Mouse (Mus musculus) limb, embryonic 13.5 days (tissue): ENCODE results near the gene Dlg2. TPM values are rescaled to one million over a fixed set of nuclear protein-coding genes. Genes with fewer than 3 reads are reported as not detected.

ENCODE experiments used
- ATAC-seq: fragments of 200-750 bp; cut with Nextera tagmentation; 2 replicates; pipeline ENCODE4 v1.8.0; 2017; ENCODE audit warnings: low read depth, moderate number of reproducible peaks, moderate TSS enrichment; ENCODE audit not compliant: low FRiP score
- H3K27ac ChIP-seq: fragments of 300-500 bp; sonication (generic); 2 replicates; pipeline ENCODE4 v1.5.1; 2015; ENCODE audit warnings: inconsistent platforms, mild to moderate bottlenecking, moderate library complexity
- H3K27me3 ChIP-seq: fragments of 300-500 bp; sonication (generic); 2 replicates; pipeline ENCODE4 v1.6.1; 2015; ENCODE audit warnings: mild to moderate bottlenecking, inconsistent platforms
- H3K36me3 ChIP-seq: fragments of 300-500 bp; sonication (generic); 2 replicates; pipeline ENCODE4 v1.6.1; 2015; ENCODE audit warnings: inconsistent platforms, mild to moderate bottlenecking, moderate library complexity
- H3K4me1 ChIP-seq: fragments of 300-500 bp; sonication (generic); 2 replicates; pipeline ENCODE4 v1.6.1; 2015; ENCODE audit warnings: inconsistent platforms
- H3K4me2 ChIP-seq: fragments of 300-500 bp; sonication (generic); replicated peaks from 2 replicates; pipeline ENCODE4 v1.6.1; 2015; ENCODE audit warnings: inconsistent platforms, mild to moderate bottlenecking, moderate library complexity
- H3K4me3 ChIP-seq: fragments of 300-500 bp; sonication (generic); 2 replicates; pipeline ENCODE4 v1.5.1; 2015; ENCODE audit warnings: moderate library complexity, mild to moderate bottlenecking, inconsistent platforms
- H3K9ac ChIP-seq: fragments of 300-500 bp; sonication (generic); 2 replicates; pipeline ENCODE4 v1.6.1; 2015; ENCODE audit warnings: mild to moderate bottlenecking, inconsistent platforms
- H3K9me3 ChIP-seq: fragments of 300-500 bp; sonication (generic); 2 replicates; pipeline ENCODE4 v1.6.1; 2016; ENCODE audit warnings: inconsistent platforms
- WGBS: fragments of 180-500 bp; shearing (Covaris S2); methylation state at CpG from one replicate; pipeline ENCODE4 v1.1.7; 2015; 5-methylcytosine and 5-hydroxymethylcytosine counted together
- polyA plus RNA-seq: library from polyadenylated mRNA; unstranded; fragments of >200 nt; fragmentation: Nextera tagmentation; extraction: Ambion mirVana; gene quantifications from 2 replicates; pipeline ENCODE4 v1.2.1, GENCODE M21; 2015

Gene Dlg2
- polyA plus RNA-seq, 1 experiment from 2014 or later: 4.2 TPM

GRCm38 (mm10) chr7:91412109-91412508, 935.6 kb downstream of the Dlg2 start:
- H3K9me3 ChIP-seq: no peaks in the 10 kb centered on the region
- no peak overlapping the region for H3K4me2 ChIP-seq
- H3K4me1 ChIP-seq: no peaks in the 10 kb centered on the region
- no peaks in the 10 kb centered on the region for H3K27me3 ChIP-seq
- no peak overlapping the region for H3K9ac ChIP-seq
- ATAC-seq: no peak
- H3K36me3 ChIP-seq: no peaks in the 10 kb centered on the region
- H3K27ac ChIP-seq: no peak overlapping the region
- H3K4me3 ChIP-seq: no peak overlapping the region
- 84% methylated on average over 5 of the region's 5 CpGs for WGBS

- H3K4me2 ChIP-seq: no peak overlapping the region
- WGBS: 75% methylated on average over 2 of the region's 2 CpGs
- no peak overlapping the region for H3K9ac ChIP-seq
- no peaks in the 10 kb centered on the region for H3K9me3 ChIP-seq
- H3K4me1 ChIP-seq: no peaks in the 10 kb centered on the region
- no peak for ATAC-seq
- no peak overlapping the region for H3K4me3 ChIP-seq
- no peaks in the 10 kb centered on the region for H3K36me3 ChIP-seq
- H3K27me3 ChIP-seq: no peaks in the 10 kb centered on the region
- H3K27ac ChIP-seq: no peak overlapping the region
Measured at GRCm38 (mm10) chr7:91414150-91414549, 937.7 kb downstream of the Dlg2 start.

GRCm38 (mm10) chr7:91414749-91415148, 938.3 kb downstream of the Dlg2 start:
- Histone ChIP-seq H3K4me1 (no peaks in the 10 kb centered on the region), H3K27me3 (no peaks in the 10 kb centered on the region), H3K27ac (no peak overlapping the region), H3K9me3 (no peaks in the 10 kb centered on the region), H3K36me3 (no peaks in the 10 kb centered on the region), H3K4me2 (no peak overlapping the region), H3K9ac (no peak overlapping the region), H3K4me3 (no peak overlapping the region)
- WGBS: 83% methylated on average over 2 of the region's 2 CpGs
- ATAC-seq: no peak

GRCm38 (mm10) chr7:91420215-91420614, 943.7 kb downstream of the Dlg2 start:
- no peak for ATAC-seq
- 86% methylated on average over 4 of the region's 4 CpGs for WGBS

GRCm38 (mm10) chr7:91423784-91424183, 947.3 kb downstream of the Dlg2 start:
- Histone ChIP-seq H3K36me3 (no peaks in the 10 kb centered on the region), H3K9ac (no peak overlapping the region), H3K4me2 (no peak overlapping the region), H3K4me3 (no peak overlapping the region), H3K9me3 (no peaks in the 10 kb centered on the region), H3K27me3 (no peaks in the 10 kb centered on the region), H3K27ac (no peak overlapping the region), H3K4me1 (no peaks in the 10 kb centered on the region)
- 73% methylated on average over 4 of the region's 4 CpGs for WGBS
- ATAC-seq: no peak

More at GRCm38 (mm10) chr7:91420215-91420614, 943.7 kb downstream of the Dlg2 start:
- Histone ChIP-seq H3K27ac (no peak overlapping the region), H3K9me3 (no peaks in the 10 kb centered on the region), H3K4me3 (no peak overlapping the region), H3K4me1 (no peaks in the 10 kb centered on the region), H3K4me2 (no peak overlapping the region), H3K9ac (no peak overlapping the region), H3K27me3 (no peaks in the 10 kb centered on the region), H3K36me3 (no peaks in the 10 kb centered on the region)

GRCm38 (mm10) chr7:91429712-91430275, 953.3 kb downstream of the Dlg2 start:
- Histone ChIP-seq H3K4me1 (no peaks in the 10 kb centered on the region), H3K36me3 (no peaks in the 10 kb centered on the region), H3K4me2 (no peak overlapping the region), H3K9me3 (no peaks in the 10 kb centered on the region), H3K27me3 (no peaks in the 10 kb centered on the region), H3K4me3 (no peak overlapping the region), H3K9ac (no peak overlapping the region), H3K27ac (no peak overlapping the region)
- WGBS: 48% methylated on average over 5 of the region's 5 CpGs
- no peak for ATAC-seq

- 38% methylated on average over 11 of the region's 11 CpGs for WGBS
- Histone ChIP-seq H3K4me1 (no peaks in the 10 kb centered on the region), H3K9ac (no peak overlapping the region), H3K27me3 (no peaks in the 10 kb centered on the region), H3K4me3 (no peak overlapping the region), H3K27ac (no peak overlapping the region), H3K4me2 (no peak overlapping the region), H3K36me3 (no peaks in the 10 kb centered on the region), H3K9me3 (no peaks in the 10 kb centered on the region)
- ATAC-seq: no peak
Measured at GRCm38 (mm10) chr7:91431594-91432240, 955.2 kb downstream of the Dlg2 start.

GRCm38 (mm10) chr7:91432563-91432962, 956.1 kb downstream of the Dlg2 start:
- ATAC-seq: no peak
- no peak overlapping the region for H3K27ac ChIP-seq
- H3K4me2 ChIP-seq: no peak overlapping the region
- H3K4me1 ChIP-seq: no peaks in the 10 kb centered on the region
- H3K9ac ChIP-seq: no peak overlapping the region
- H3K4me3 ChIP-seq: no peak overlapping the region
- WGBS: 82% methylated on average over 4 of the region's 4 CpGs
- H3K9me3 ChIP-seq: no peaks in the 10 kb centered on the region
- H3K36me3 ChIP-seq: no peaks in the 10 kb centered on the region
- no peaks in the 10 kb centered on the region for H3K27me3 ChIP-seq

- no peak overlapping the region for H3K4me2 ChIP-seq
- 81% methylated on average over 5 of the region's 5 CpGs for WGBS
- H3K36me3 ChIP-seq: no peaks in the 10 kb centered on the region
- no peak overlapping the region for H3K27ac ChIP-seq
- ATAC-seq: no peak
- H3K4me3 ChIP-seq: no peak overlapping the region
- no peaks in the 10 kb centered on the region for H3K9me3 ChIP-seq
- no peaks in the 10 kb centered on the region for H3K27me3 ChIP-seq
- no peak overlapping the region for H3K9ac ChIP-seq
- H3K4me1 ChIP-seq: no peaks in the 10 kb centered on the region
Measured at GRCm38 (mm10) chr7:91434739-91435138, 958.3 kb downstream of the Dlg2 start.

GRCm38 (mm10) chr7:91440326-91440725, 963.9 kb downstream of the Dlg2 start:
- WGBS: 76% methylated on average over 6 of the region's 6 CpGs

GRCm38 (mm10) chr7:91442447-91443376, 966.2 kb downstream of the Dlg2 start:
- no peaks in the 10 kb centered on the region for H3K9me3 ChIP-seq
- no peak overlapping the region for H3K4me3 ChIP-seq
- ATAC-seq: no peak
- no peaks in the 10 kb centered on the region for H3K27me3 ChIP-seq
- H3K4me1 ChIP-seq: no peaks in the 10 kb centered on the region
- no peak overlapping the region for H3K4me2 ChIP-seq
- WGBS: 72% methylated on average over 11 of the region's 11 CpGs
- no peaks in the 10 kb centered on the region for H3K36me3 ChIP-seq
- H3K9ac ChIP-seq: no peak overlapping the region
- no peak overlapping the region for H3K27ac ChIP-seq

More at GRCm38 (mm10) chr7:91440326-91440725, 963.9 kb downstream of the Dlg2 start:
- Histone ChIP-seq H3K36me3 (no peaks in the 10 kb centered on the region), H3K4me2 (no peak overlapping the region), H3K9me3 (no peaks in the 10 kb centered on the region), H3K27me3 (no peaks in the 10 kb centered on the region), H3K4me1 (no peaks in the 10 kb centered on the region), H3K27ac (no peak overlapping the region), H3K4me3 (no peak overlapping the region), H3K9ac (no peak overlapping the region)
- ATAC-seq: no peak

GRCm38 (mm10) chr7:91443377-91443714, 966.9 kb downstream of the Dlg2 start:
- Histone ChIP-seq H3K4me1 (no peaks in the 10 kb centered on the region), H3K9ac (no peak overlapping the region), H3K4me2 (no peak overlapping the region), H3K27ac (no peak overlapping the region), H3K27me3 (no peaks in the 10 kb centered on the region), H3K4me3 (no peak overlapping the region), H3K9me3 (no peaks in the 10 kb centered on the region), H3K36me3 (no peaks in the 10 kb centered on the region)
- 81% methylated on average over 5 of the region's 5 CpGs for WGBS
- no peak for ATAC-seq
